Mouse (Mus musculus) urinary bladder, adult 18-20 months (tissue): Measurements from ENCODE around the gene Ccer2.

Source experiments
- DNase-seq, 2 experiments: peaks; one replicate each; pipeline ENCODE4 v3.0.0; 2022; ENCODE audit warnings: low spot score in 2 of 2, mixed read lengths in 2 of 2

The Ccer2 gene

DNA sequence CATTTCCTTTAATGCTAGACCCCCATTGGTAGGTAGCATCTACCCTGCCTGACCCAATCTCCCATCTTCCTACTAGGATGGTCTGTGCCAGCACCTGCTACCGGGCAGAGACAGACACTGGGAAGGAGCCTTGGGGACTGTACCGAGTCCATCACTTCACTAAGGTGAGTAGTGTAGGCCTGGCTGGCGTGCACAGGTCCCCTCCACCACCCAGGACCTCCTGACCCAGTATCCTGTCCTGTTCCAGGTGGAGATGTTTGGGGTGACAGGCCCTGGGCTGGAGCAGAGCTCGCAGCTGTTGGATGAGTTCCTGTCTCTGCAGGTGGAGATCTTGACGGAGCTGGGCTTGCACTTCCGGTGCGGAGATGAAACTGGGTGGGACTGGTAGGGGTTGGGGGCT lies 6.0 kb upstream of the Ccer2 start:
- DNase-seq, result no peak

DNA sequence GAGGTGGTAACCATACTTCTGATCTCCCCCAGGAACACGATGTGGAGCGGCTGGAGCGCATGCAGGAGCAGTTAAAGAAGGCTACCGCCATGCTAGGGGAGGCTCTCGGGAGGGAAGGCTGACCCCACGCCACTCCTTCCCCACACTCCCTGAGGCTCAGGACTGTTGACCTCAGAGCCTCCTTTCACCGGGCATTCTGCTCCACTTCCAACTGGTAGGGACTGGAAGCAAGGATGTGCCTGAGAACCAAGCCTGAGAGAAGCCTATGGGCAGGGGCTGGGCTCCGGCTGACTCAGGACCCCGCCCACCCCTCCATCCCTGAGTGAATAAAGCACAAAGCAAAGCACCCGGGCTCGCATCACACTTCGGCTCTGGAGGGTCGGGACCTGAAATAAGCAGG lies 2.6 kb downstream of the Ccer2 start:
- no peak for DNase-seq

DNA sequence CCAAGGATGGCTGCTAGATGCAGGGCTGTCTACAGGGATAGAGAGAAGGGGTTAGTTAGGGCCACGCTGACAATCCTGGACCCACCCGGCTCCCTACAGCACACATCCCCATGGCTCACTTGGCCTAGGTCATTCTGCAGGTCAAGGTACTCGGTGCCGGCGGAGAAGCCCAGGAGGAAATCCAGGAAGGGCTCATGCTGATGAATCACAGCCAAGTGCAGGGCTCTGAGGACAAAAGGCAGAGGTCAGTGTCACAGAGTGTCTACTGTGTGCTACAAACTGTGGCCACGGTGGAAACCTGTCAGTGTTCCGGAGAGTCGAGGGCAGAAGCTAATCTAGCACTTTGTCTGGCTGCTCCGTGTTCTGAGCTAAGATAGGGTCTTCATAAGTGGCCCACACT lies 5.9 kb downstream of the Ccer2 start:
- DNase-seq, result no peak

DNA sequence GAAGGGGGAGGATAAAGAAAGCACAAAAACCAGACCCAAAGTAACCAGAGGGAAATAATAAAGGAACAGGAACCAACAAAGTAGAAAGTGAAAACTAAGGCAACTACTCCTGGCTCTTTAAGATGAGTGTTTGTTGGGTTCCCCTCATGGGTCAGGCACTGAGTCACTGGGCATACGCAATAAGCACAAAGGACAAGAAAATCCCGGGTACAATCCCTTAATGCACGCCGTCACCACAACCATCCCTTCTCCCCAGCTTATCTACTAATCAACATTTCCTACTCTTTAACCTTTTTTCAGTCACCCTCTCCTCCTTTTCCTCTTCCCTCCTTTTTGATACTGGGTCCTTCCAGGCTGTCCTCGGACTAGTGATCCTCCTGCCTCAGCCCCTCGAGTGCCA lies 9.2 kb downstream of the Ccer2 start:
- no peak for DNase-seq

DNA sequence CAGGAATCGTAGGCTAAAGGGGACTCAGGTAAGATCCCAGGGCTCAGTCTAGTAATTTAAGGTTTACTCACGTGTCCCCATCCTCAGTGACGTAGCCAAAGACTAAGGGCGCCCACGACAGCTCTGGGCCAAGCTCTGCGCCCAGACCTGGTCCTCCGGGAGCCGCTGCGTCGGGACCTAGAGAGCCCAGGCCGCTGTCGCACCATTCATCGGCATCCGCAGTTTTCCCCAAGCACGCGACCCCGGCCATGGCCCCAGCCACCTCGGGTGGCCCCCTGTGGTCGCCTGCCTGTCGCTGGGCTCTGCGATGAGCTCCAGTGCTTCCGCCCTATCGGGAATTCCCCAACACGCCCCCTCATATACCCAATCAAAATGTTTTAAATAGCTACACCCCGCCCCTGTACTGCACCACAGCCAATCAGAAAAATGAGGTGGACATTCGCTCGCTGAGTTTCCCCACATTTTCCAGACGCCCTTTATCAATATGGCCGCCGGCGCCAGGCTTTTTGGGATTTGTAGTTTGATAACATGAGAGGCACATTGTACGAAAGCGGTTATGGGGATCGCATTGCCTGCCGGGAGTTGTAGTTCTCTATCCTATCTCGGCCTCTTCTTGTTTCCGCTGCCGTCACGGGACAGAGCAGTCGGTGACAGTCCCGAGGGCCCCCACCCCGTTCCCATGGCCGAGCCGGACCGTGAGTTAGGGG lies 10.4 kb downstream of the Ccer2 start, which contains the start of gene Sirt2:
Sirt2 (plus strand) TSS at position 563 of the 707 bp plus-strand sequence.
- DNase-seq, result peak; percentile 86 to 98

DNA sequence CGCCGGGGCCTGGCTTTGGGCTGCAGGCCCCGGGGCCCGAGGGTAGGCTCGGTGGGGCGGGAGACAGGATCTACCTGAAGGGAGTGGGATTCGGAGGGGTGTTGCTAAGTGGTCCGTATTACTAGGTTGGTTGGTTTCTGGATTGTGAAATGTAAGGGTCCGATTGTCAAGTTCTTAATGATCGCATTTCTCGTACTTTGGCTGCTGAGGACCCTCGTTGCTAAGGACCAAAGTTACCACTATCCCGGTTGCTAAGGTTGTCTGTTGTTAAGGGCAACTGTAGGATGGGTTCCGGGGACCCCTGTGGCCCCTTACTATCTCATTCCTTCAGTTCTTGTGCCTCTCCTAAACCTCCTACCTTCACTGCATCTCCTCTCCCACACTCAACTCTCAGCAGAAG lies 10.9 kb downstream of the Ccer2 start:
- DNase-seq, result no peak

DNA sequence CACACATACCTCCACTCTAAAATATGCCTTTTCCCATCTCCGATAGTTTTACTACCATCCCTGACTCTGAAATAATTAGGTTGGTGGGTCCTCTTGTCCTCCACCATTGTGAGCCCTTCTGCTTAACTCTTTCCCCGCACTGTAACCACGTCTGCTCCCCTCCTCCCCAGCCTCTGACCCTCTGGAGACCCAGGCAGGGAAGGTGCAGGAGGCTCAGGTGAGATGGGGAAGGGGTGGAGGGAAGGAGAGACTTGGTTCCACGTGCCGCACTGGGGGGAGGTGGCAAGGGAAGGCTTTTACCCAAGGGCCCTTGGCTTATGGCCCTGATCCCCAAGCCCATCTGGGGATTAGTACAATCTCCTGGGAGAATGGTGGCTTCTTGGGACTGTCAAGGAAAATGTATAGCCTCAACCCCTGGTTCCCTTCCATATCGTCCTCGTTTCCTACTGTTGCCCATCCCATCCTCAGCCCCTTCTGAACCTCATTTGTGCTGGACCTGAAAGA lies 11.5 kb downstream of the Ccer2 start, which contains the start of gene Nfkbib:
Nfkbib (minus strand) TSS at position 51 of the 504 bp plus-strand sequence.
- DNase-seq, result no peak

DNA sequence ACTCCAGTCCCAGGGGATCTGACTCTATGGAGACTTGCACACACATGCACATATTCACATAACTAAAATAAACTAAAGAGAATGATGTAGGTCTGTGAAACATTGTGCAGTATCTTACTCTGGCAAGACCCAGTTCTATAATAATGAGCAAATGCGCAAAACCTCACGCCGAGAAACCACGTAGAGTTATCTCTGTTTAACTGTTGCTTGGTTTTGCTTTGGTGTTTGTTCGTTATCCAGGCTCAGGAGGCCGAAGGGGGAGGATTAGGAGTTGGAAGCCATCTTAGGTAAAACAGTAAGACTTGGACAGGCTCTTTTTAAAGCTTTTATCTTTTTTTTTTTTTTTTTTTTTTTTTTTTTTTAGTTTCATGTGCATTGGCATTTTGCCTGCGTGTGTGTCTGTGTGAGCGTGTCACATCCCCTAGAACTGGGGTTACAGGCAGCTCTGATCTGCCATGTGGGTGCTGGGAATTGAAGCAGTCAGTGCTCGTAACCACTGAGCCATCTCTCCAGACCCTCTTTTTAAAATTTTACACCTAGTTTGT lies 13.5 kb downstream of the Ccer2 start:
- DNase-seq, result no peak

DNA sequence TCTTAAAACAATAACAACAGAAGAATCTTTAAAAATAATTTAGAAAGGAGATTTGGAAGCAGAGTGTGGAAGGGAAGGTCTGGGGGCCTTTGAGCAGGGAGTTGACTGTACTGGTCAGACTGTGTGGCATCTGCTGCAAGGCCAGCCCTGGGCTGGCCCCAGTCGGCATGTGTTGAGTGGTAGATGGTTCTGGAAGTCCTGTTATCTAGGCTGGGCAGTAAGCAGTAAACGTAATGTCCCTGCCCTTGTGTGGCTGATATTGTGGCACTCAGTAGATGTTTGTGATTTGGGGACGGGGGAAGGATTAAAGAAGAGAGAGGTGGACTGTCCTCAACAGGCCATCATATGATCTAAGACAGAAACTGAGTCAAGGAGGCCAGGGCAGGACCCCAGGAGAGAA lies 14.3 kb downstream of the Ccer2 start:
- no peak for DNase-seq

DNA sequence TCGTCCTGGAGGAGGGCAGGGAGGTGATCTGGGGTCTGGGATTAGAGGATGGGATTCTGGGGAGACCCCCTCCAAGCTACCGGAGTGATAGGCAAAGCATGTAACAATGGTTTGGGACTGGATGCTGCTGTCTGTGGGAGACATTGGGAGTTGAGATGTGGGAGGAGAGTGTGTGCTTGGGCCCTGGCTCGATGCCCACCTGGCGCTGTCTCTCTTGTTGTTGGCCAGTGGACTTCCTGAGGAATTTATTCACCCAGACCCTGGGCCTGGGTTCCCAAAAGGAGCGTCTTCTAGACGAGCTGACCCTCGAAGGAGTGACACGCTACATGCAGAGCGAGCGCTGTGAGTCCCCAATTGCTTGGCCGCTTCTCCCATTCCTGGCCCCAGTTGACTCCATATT lies 15.9 kb downstream of the Ccer2 start:
- no peak for DNase-seq

DNA sequence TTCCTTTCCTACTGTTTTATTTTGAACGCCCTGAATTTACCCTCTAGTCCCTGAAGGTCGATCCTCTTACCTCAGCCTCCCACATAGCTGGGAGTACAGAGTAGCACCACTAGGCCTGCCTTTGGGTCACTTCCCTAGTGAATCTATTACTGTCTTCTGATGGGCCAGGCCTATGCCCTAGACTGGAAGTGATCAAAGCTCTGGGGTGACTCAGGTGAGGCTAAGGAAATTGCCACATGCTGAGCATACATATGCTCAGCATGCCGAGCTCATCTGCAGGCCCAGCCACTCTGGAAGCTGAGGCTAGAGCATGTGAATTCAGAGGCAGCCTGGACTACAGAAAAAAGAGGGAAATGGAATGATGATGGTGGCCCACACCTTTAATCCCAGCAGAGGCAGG lies 17.2 kb downstream of the Ccer2 start:
- DNase-seq, result no peak

DNA sequence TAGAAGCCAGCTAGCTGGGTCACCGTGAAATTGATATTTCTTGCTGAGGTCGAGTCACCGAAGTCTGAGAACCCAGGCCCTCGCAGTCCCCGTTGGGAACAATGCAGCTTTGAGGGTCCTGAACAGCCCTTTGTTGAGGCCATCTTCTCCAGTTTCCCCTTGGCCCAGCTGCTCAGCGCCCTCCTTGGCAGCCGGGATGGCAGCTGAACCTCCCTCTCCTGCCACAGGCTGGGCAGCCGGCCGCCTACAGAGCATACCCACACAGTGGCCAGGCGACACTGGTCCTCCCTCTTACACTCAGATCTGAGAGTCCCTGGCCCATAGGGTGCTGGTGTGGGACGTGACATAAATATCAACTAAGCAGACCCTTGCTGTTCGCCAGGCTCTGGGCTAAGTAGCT lies 18.2 kb downstream of the Ccer2 start:
- no peak for DNase-seq

DNA sequence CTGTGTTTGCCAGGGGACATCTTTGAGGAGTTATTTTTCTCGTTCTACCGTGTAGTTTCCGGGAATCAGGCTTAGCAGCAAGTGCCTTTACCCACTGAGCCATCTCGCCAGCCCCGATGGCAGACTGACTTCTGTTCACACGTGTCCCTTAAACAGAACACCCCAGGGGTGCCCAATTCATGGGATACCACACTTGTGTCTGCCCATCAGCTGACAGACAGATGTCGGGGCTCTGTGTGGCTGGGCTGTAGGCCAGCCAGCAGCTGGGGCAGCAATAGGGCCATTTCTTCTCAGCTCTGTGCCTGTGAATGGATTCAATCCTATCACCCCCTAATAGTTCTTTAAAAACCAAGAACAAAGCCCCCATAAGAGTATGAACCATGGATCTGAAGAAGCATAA lies 19.2 kb downstream of the Ccer2 start:
- no peak for DNase-seq

DNA sequence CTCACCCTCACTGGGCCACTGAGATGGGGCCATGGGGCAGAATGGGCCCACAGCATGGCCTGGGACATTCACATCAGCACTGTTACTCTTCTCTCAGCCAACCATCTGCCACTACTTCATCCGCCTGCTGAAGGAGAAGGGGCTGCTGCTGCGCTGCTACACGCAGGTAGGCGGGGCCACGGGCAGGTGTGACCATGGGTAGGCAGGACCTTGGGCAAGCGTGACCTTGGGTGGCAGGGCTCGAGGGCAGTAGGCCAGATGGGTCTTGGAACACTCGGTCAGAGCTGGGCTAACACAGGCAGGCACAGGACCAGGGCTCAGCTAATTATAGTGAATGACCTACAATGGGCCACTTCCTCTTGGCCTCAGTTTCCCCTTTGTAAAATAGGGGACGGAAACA lies 22.9 kb downstream of the Ccer2 start:
- no peak for DNase-seq

DNA sequence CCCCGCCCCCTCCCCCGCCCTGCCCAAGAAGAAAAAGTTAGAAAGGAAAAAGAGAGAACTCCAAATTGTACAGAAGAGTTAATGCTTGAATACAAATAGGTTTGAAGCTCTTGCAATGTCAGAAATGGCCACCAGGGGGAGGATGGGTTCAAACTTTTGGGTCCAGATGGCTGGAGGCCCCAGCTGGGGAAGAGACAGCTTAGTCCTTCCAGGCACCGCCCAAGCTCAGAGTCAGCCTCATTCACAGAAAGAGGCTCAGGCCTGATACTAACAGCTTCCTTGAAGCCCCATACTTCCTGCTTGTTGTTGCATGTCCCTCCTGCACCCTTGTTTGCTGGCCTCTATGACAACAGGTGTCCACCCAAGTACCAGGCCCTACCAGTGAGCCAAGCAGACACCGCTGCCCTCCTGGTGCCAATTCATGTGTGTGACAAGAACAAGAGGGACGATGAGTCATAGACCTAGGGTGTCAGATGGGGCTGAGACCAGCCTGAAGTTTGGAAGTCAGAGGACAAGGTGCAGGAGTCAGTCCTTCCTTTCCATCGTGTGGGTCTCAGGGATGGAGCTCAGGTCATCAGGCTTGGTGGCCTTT lies 24.2 kb downstream of the Ccer2 start:
- DNase-seq, result peak; percentile 81 to 82

DNA sequence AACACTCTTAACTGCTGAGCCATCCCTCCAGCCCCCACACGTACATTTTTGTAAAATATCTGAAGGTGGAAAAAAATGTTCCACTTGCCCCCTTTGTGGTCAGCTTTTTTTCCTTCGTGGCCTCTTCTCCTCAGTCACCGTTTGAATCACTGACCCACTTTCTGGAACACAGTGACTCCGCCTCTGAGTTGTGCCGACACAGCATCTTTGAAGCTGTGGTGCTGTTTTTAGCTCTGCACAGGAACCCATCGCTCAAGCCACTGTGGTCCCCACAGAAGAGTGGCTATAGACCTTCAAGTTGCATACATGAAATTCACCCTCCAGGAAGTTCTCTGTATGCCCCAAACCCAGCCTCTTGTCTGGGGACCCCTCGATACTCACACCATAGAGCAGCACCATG lies 24.9 kb downstream of the Ccer2 start:
- no peak for DNase-seq

DNA sequence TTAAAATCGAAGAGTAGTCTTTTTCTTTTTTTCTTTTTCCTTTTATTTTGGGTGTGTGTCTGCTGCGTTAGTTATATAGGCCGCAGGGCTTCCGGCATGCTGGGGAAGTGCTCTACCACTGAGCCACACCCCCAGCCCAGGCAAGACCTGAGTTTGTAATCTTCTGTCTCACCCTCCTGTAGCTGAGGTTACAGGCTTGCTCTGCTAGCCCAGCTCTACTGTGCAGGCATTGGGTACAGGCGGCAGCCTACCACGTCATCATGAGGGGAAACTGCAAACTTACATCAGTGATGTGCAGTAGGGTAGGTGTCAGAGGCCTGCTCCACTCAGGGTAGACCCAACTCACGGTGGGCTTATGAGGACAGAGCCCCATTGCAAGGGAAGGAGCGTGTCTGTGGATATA lies 25.3 kb downstream of the Ccer2 start:
- DNase-seq, result no peak

DNA sequence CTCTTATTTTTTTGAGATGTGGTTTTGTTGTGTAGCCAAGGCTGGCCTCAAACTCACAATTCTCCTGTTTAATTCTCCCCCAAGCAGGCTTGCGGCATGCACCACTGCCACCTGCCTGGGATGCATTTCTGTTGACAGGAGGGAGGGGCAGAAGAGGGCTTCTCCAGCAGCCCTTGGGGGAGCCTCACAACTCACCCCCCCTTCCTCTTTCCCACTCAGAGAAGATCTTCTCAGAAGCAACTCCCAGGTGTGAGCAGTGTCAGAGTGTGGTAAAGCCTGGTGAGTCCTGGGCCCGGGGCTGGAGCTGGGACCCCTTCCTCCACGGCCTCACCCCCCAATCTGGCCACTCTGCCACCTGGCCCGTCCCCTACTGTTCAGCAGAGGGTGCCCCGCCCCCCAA lies 29.2 kb downstream of the Ccer2 start:
- no peak for DNase-seq

DNA sequence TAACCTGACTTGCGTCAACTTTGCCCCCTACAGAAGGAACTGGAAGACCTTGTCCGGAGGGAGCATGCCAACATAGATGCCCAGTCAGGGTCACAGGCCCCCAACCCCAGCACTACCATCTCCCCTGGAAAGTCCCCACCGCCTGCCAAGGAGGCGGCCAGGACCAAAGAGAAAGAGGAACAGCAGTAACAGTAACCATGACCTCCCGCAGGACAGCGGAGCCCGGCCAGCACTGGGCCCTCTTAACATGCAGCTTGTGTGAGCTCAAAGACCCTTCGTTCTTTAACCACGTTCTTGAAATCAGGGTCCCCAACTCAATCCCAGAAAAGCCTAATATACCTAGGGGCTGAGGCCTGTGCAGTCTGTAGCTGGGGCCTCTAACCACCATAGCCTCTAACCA lies 31.9 kb downstream of the Ccer2 start:
- DNase-seq, result no peak

DNA sequence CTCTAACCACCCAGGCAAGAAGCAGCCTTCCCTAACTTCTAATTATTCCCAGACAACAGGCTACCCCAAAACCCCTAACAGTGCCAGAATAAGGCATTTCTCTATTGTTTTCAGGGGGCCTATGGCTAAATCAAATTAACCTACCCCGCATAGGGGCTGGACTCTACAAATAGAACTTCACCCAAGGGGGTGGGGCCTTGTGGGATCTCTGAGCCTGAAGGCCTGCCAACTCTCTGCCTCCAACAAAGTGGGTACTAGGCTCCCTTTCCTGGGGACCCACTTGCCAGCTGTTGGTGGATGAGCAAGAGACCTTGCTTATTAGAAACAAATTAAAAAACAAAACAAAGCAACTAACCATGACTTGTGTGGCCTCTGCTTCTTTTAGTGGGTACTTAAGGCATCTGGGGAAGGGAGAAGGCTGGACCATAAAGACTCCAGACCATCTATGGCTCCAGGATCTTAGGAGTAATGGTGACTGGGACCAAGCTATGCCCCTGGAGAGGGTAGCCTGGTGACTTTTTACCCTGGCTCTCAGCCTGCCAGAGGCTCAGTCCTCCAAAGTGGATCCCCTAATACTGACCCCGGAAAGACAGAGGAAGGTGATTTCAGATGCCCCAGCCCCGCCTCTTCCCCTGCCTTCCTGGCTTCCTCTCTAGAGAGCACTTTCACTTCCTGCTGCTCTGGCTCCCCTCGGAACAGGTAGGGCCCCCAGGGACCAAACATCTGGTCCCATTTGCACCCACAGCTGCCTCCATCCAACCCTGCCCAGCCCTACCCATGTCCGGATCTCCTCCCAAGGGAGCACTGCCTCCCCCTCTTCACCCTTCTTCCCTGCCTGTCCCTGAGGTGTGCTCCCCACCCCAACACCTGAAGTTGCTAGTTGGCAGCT lies 32.6 kb downstream of the Ccer2 start, which contains the start of gene Rinl:
Rinl (plus strand) TSS at position 663 of the 889 bp plus-strand sequence.
- no peak for DNase-seq

DNA sequence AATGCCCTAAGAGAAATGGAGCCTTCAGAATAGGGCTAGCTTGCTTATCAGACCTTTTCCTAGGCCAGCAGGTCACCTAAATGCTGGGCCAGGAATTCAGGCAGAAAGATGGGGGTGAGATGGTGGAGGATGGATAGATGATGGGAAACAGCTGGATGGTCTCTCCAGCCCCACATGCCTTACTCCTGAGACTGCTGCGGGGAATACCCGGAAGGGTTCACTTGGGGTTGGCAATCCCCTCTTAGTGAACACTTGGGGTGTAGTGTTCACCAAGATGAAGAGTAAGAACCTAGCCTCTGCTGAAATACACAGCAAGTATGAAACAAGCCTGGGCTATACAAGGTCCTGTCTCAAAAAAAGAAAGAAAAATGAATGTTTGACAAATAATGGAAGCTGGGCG lies 33.3 kb downstream of the Ccer2 start:
- no peak for DNase-seq
